Mouse (Mus musculus) limb, embryonic 10.5 days (tissue): ENCODE results near the gene Zfp970. TPM values are rescaled to one million over a fixed set of nuclear protein-coding genes. Genes with fewer than 3 reads are reported as not detected.
"Not testable (repeated sequence)": the region's sequence is repeated elsewhere in the genome, so short reads cannot be mapped to it uniquely, and the experiment has no call there.

Experiments used
- DNase-seq: peaks from one replicate; pipeline ENCODE4 v3.0.0-alpha.2; 2017; ENCODE audit warnings: low spot score
- H3K27ac ChIP-seq: fragments of 300-500 bp; sonication (generic); 2 replicates; pipeline ENCODE4 v1.5.1; 2016; ENCODE audit warnings: mild to moderate bottlenecking
- H3K27me3 ChIP-seq: fragments of 300-500 bp; sonication (generic); 2 replicates; pipeline ENCODE4 v1.6.1; 2016; ENCODE audit warnings: low read depth, mild to moderate bottlenecking; ENCODE audit not compliant: poor library complexity, severe bottlenecking
- H3K36me3 ChIP-seq: fragments of 300-500 bp; sonication (generic); 2 replicates; pipeline ENCODE4 v1.6.1; 2016; ENCODE audit warnings: mild to moderate bottlenecking, moderate library complexity
- H3K4me1 ChIP-seq: fragments of 300-500 bp; sonication (generic); 2 replicates; pipeline ENCODE4 v1.6.1; 2016
- H3K4me3 ChIP-seq: fragments of 300-500 bp; sonication (generic); 2 replicates; pipeline ENCODE4 v1.5.1; 2016; ENCODE audit warnings: mild to moderate bottlenecking, moderate library complexity
- H3K9me3 ChIP-seq: fragments of 300-500 bp; sonication (generic); replicated peaks from 2 replicates; pipeline ENCODE4 v1.6.1; 2016; ENCODE audit warnings: mild to moderate bottlenecking
- WGBS: fragments of 180-500 bp; shearing (Covaris S2); methylation state at CpG from one replicate; pipeline ENCODE4 v1.1.7; 2016; 5-methylcytosine and 5-hydroxymethylcytosine counted together
- polyA plus RNA-seq: library from polyadenylated mRNA; unstranded; fragments of >200 nt; fragmentation: Nextera tagmentation; extraction: Ambion mirVana; gene quantifications from 2 replicates; pipeline ENCODE4 v1.2.1, GENCODE M21; 2016

The Zfp970 gene
- 10.4 and 12.7 TPM in 2 replicates for polyA plus RNA-seq

DNA sequence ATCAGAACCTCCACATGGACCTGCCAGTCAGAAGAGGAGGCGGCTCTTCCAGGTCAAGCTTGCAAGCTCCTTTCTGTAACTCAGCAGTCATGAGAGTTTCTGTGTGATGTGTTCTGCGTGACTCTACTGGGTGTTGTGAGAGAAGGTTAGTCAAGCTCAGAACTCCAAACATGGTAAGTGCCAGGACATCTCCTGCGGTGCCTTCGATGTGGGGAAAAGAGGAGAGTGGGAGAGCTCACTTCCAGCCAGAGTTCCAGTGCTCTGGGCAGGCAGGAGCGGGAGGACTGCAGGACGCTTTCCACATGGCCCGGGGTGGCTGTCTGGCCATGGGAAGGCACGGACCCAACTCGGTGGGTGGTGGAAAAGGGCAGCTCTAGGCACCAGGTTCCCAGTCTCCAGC is at the start of gene Zfp970:
Gene Zfp970 (plus strand): TSS at position 58 of the 400 bp plus-strand sequence.
- 6% methylated on average over 8 of the region's 9 CpGs for WGBS
- H3K4me3 ChIP-seq, result peak within 1 kb of the TSS; percentile 46
- not testable (repeated sequence) for H3K36me3 ChIP-seq, H3K27me3 ChIP-seq, H3K4me1 ChIP-seq, H3K9me3 ChIP-seq, H3K27ac ChIP-seq
- peak; percentile 28 for DNase-seq

DNA sequence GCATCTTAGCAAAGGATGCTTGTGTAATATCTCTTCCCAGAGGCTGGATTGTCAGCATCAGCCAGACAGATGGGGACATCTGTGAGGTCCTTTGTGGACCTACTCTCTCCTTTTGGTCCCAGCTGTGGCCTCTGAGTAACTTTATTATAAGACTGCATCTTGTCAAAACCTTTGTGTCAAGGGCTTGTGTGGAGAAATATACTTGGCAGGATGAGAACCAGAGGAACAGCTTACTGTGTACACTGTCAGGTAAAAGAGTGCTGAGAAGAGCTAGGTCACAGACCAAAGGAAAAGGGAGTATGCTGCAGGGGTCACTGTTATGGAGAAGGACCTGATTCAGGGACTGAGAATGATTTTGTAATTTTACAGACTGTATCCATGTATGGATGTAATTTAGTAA is 3.7 kb downstream of the Zfp970 start:
- not testable (repeated sequence) for H3K27me3 ChIP-seq

DNA sequence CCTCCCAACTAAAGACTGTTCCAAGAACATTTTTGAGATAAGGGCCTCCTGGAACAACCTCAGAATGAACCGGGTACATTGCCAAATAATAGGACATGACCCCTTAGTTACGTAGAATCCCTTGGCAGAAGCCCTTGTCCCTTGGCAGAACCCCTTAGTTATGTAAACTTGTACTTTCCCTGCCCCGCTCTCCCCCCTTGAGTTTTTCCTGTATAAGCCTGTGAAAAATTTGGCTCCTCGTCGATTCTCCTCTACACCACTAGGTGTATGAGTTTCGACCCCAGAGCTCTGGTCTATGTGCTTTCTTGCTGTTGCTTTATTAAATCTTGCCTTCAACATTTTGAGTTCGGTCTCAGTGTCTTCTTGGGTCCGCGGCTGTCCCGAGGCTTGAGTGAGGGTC is 7.7 kb downstream of the Zfp970 start:
- not testable (repeated sequence) for H3K4me1 ChIP-seq, H3K36me3 ChIP-seq, DNase-seq, H3K27ac ChIP-seq, H3K4me3 ChIP-seq, H3K27me3 ChIP-seq, H3K9me3 ChIP-seq
- WGBS, result 93% methylated on average over 7 of the region's 10 CpGs

More for the DNA sequence above, 3.7 kb downstream of the Zfp970 start:
- H3K4me1 ChIP-seq, H3K36me3 ChIP-seq, H3K27ac ChIP-seq, H3K4me3 ChIP-seq, DNase-seq, H3K9me3 ChIP-seq: not testable (repeated sequence)

DNA sequence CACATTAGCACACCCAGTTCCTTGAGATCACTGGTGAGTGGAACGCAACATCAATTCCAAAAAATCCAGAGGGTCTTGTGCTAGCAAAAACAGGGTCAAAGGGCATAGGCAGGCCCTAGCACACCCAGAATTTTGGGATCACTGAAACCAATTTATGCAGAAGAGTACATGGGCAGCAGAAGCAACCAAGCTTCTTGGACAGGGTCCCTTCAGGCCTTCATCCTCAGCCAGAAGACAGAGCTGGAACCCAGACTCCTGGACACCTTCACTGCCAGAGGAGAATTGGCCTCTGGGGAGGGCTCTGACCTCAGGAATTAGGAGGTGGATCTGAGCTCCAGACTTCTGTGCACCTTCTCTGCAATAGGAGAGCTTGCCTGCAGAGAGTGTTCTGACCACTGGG is 17.4 kb downstream of the Zfp970 start:
- not testable (repeated sequence) for DNase-seq, H3K4me3 ChIP-seq, H3K27ac ChIP-seq, H3K9me3 ChIP-seq, H3K4me1 ChIP-seq, H3K27me3 ChIP-seq, H3K36me3 ChIP-seq
- 100% methylated on average over 1 of the region's 1 CpGs for WGBS

DNA sequence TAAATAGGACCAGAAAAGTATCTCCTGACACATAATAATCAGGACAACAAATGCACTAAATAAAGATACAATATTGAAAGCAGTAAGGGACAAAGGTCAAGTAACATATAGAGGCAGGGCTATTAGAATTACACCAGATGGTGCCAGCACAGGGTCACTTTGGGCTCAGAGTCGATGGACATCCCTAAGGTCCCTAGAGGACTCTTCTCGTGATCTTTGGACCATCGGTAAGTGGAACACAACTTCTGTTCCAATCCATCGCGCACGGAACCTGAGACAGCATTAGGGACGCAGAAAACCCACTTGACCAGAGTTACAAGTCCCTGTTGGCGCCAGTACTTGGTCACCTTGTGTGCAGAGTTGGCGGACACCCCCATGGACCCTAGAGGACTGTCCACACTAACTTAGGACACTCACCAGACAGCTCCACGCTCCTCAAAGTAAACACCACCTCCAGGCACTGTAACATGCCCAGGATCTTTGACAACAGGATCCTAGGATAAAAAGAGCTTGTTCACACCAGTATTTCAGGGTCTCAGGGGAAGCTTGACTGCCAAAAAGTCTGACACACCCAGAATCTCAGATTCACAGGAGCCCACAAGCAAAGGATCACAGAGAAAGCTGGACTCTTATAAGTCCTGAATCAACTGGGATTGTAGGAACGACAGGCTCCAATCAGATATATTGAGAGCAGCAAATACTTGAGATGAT is 18.9 kb downstream of the Zfp970 start:
- not testable (repeated sequence) for H3K4me3 ChIP-seq, H3K27me3 ChIP-seq, H3K36me3 ChIP-seq, DNase-seq, H3K9me3 ChIP-seq, H3K27ac ChIP-seq, H3K4me1 ChIP-seq
- WGBS, result 91% methylated on average over 11 of the region's 11 CpGs

GRCm38 (mm10) chr2:177498067-177498466 is 33.5 kb downstream of the Zfp970 start, which contains the start of gene Gm14403:
Gene Gm14403 (plus strand): TSS chr2:177498215.
- not testable (repeated sequence) for H3K27ac ChIP-seq, H3K27me3 ChIP-seq, H3K9me3 ChIP-seq, H3K36me3 ChIP-seq, H3K4me1 ChIP-seq
- peak; percentile 28 for DNase-seq
- WGBS, result 19% methylated on average over 7 of the region's 7 CpGs
- H3K4me3 ChIP-seq, result peak within 1 kb of the TSS; percentile 45

DNA sequence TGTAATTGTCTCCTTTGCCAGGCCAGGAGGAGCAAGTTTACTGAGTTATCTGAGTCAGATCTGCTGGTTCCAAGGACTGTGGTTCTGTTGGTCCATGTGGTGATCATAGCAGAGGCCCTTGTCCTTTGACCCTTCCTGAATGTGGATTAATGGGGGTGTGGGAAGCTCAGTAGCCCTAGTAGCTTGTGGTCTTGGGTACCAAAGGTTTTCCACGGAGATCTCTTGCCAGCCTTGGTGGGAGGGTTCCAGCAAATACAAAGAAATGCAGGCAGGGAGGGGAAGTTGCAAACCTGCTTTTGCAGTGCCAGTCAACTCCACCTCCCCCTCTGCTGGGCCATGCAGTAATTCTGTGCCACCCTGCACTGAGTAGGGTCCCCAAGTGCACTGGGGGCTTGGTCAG is 34.6 kb downstream of the Zfp970 start:
- H3K4me3 ChIP-seq, H3K27ac ChIP-seq, H3K4me1 ChIP-seq, DNase-seq, H3K27me3 ChIP-seq, H3K9me3 ChIP-seq, H3K36me3 ChIP-seq: not testable (repeated sequence)
- WGBS, result 45% methylated on average over 1 of the region's 1 CpGs

- DNase-seq, H3K27ac ChIP-seq, H3K27me3 ChIP-seq, H3K4me1 ChIP-seq, H3K36me3 ChIP-seq, H3K4me3 ChIP-seq, H3K9me3 ChIP-seq: not testable (repeated sequence)
- WGBS, result 89% methylated on average over 1 of the region's 1 CpGs
Observed at GRCm38 (mm10) chr2:177505211-177505719, 40.7 kb downstream of the Zfp970 start.

DNA sequence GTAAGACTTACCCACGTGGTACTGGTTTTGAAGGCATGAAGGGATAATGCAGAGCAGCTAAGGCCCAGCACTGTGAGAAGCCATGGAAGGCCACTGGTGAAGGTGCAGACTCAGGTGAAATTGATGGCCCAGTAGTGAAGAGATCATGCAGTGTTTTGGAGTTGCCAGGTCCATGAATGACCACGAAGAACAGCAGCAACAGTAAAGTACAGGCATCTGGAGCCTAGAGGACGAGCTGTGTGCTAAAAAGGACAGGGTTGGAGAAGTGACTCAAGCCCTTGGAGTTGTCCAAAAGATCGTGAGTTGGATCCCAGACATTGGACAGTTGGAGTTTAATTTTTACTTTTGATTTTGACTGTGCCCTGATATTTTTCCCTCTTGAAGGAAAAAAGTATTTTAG is 46.8 kb downstream of the Zfp970 start:
- not testable (repeated sequence) for H3K27ac ChIP-seq, H3K36me3 ChIP-seq, H3K4me1 ChIP-seq, H3K27me3 ChIP-seq, H3K4me3 ChIP-seq, H3K9me3 ChIP-seq, DNase-seq
- WGBS, result 72% methylated on average over 4 of the region's 4 CpGs

GRCm38 (mm10) chr2:177511972-177512371 is 47.4 kb downstream of the Zfp970 start:
- WGBS, result 94% methylated on average over 3 of the region's 3 CpGs
- not testable (repeated sequence) for H3K4me1 ChIP-seq, H3K27ac ChIP-seq, H3K4me3 ChIP-seq, H3K36me3 ChIP-seq, H3K9me3 ChIP-seq, H3K27me3 ChIP-seq, DNase-seq

- H3K27me3 ChIP-seq, DNase-seq, H3K36me3 ChIP-seq, H3K9me3 ChIP-seq, H3K4me3 ChIP-seq, H3K27ac ChIP-seq, H3K4me1 ChIP-seq: not testable (repeated sequence)
- 90% methylated on average over 4 of the region's 4 CpGs for WGBS
Observed at GRCm38 (mm10) chr2:177513991-177514479, 49.5 kb downstream of the Zfp970 start.

GRCm38 (mm10) chr2:177517746-177518145 is 53.2 kb downstream of the Zfp970 start:
- not testable (repeated sequence) for H3K27me3 ChIP-seq, H3K4me1 ChIP-seq, H3K27ac ChIP-seq, H3K4me3 ChIP-seq, DNase-seq, H3K9me3 ChIP-seq, H3K36me3 ChIP-seq
- 86% methylated on average over 9 of the region's 9 CpGs for WGBS

- H3K9me3 ChIP-seq, H3K27me3 ChIP-seq, H3K4me1 ChIP-seq, DNase-seq, H3K36me3 ChIP-seq, H3K27ac ChIP-seq, H3K4me3 ChIP-seq: not testable (repeated sequence)
- WGBS, result 95% methylated on average over 7 of the region's 7 CpGs
Observed at GRCm38 (mm10) chr2:177518354-177518753, 53.8 kb downstream of the Zfp970 start.

- not testable (repeated sequence) for H3K36me3 ChIP-seq, H3K4me1 ChIP-seq, H3K9me3 ChIP-seq, DNase-seq, H3K4me3 ChIP-seq, H3K27me3 ChIP-seq, H3K27ac ChIP-seq
- 79% methylated on average over 1 of the region's 1 CpGs for WGBS
Observed at GRCm38 (mm10) chr2:177518960-177519359, 54.4 kb downstream of the Zfp970 start.
